Mouse (Mus musculus) C2C12 (cell line): ENCODE results near the gene Txlng.

Source experiments
- CEBPB ChIP-seq: IDR thresholded peaks from one replicate; pipeline ENCODE4 v1.6.1; 2011; ENCODE audit warnings: low read depth, mild to moderate bottlenecking, control low read depth, moderate library complexity
- CTCF ChIP-seq: IDR thresholded peaks from one replicate; pipeline ENCODE4 v1.5.1; 2011; ENCODE audit not compliant: control insufficient read depth, insufficient read depth, insufficient read length
- FOSL1 ChIP-seq: IDR thresholded peaks from one replicate; pipeline ENCODE4 v1.8.0; 2011; ENCODE audit warnings: mild to moderate bottlenecking, low read length; ENCODE audit not compliant: poor library complexity, insufficient read depth, severe bottlenecking
- MAX ChIP-seq: IDR thresholded peaks from one replicate; pipeline ENCODE4 v1.6.1; 2011; ENCODE audit warnings: mild to moderate bottlenecking, control low read depth
- MYOG ChIP-seq: IDR thresholded peaks from one replicate; pipeline ENCODE4 v1.6.1; 2011; ENCODE audit not compliant: control insufficient read depth, insufficient read length; ENCODE audit errors: extremely low read depth

DNA sequence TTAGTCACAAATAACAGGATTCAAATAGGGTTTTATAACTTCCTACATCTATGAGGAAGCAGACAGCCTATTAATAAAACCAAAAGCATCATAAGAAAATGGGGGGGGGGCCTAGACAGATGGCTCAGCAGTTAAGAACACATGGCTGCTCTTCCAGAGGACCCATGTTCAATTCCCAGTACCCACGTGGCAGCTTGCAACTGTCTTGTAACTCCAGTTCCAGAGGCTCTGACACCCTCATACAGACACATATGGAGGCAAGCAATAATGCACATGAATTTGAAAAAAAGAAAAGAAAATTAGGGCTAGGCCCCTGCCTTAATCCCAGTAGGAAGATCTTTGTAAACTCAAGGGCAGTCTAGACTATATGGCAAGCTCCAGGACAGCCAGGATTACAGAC lies 40.9 kb downstream of the Txlng start:
- TF ChIP-seq FOSL1, result no peak
- TF ChIP-seq CEBPB, result no peak
- no peak for TF ChIP-seq CTCF
- TF ChIP-seq MAX, result no peak
- TF ChIP-seq MYOG, result no peak
